Mouse (Mus musculus) adrenal gland, postnatal 25 days (tissue): ENCODE measurements at regions not wholly inside any gene's neighbourhood (a gene's known extent, or its start where the extent isn't known, plus 50 kb on each side); places are given as distances from the start of the nearest gene placed in this dataset.

ENCODE experiments used
- DNase-seq: peaks from one replicate; pipeline ENCODE4 v3.0.0; 2021; ENCODE audit warnings: mixed read lengths

GRCm38 (mm10) chr1:41551271-41551670 lies 745.9 kb downstream of the Tmem182 start:
- peak; percentile 12 for DNase-seq

- DNase-seq = peak; percentile 37
These were observed 750.2 kb downstream of the Tmem182 start for GRCm38 (mm10) chr1:41555607-41556006.

GRCm38 (mm10) chr1:41559101-41559665 lies 753.8 kb downstream of the Tmem182 start:
- no peak for DNase-seq

- no peak for DNase-seq
These were observed 754.6 kb downstream of the Tmem182 start for GRCm38 (mm10) chr1:41559991-41560390.

GRCm38 (mm10) chr1:41603471-41603870 lies 798.1 kb downstream of the Tmem182 start:
- no peak for DNase-seq

GRCm38 (mm10) chr1:41604996-41605747 lies 799.8 kb downstream of the Tmem182 start:
- DNase-seq = no peak

- DNase-seq = no peak
These were observed 800.3 kb downstream of the Tmem182 start for GRCm38 (mm10) chr1:41605748-41606131.

- no peak for DNase-seq
These were observed 805.4 kb downstream of the Tmem182 start for GRCm38 (mm10) chr1:41610783-41611182.

GRCm38 (mm10) chr1:41651804-41652203 lies 846.4 kb downstream of the Tmem182 start:
- peak; percentile 2 for DNase-seq

- DNase-seq = no peak
These were observed 846.8 kb downstream of the Tmem182 start for GRCm38 (mm10) chr1:41652210-41652609.

GRCm38 (mm10) chr1:41652646-41653427 lies 847.4 kb downstream of the Tmem182 start:
- DNase-seq = peak; percentile 82

- no peak for DNase-seq
These were observed 868.7 kb downstream of the Tmem182 start for GRCm38 (mm10) chr1:41674086-41674485.

GRCm38 (mm10) chr1:41675345-41675744 lies 869.9 kb downstream of the Tmem182 start:
- DNase-seq = no peak

- no peak for DNase-seq
These were observed 900.3 kb downstream of the Tmem182 start for GRCm38 (mm10) chr1:41705692-41706091.

GRCm38 (mm10) chr1:41742644-41743331 lies 937.4 kb downstream of the Tmem182 start:
- DNase-seq = no peak

GRCm38 (mm10) chr1:41743332-41743710 lies 937.9 kb downstream of the Tmem182 start:
- no peak for DNase-seq

GRCm38 (mm10) chr1:41744531-41744930 lies 939.1 kb downstream of the Tmem182 start:
- DNase-seq = no peak

- no peak for DNase-seq
These were observed 936.2 kb upstream of the Pou3f3 start for GRCm38 (mm10) chr1:41759366-41759765.
